30 mouse cellular contexts compared by ENCODE assay signal in the genomic region with DNA sequence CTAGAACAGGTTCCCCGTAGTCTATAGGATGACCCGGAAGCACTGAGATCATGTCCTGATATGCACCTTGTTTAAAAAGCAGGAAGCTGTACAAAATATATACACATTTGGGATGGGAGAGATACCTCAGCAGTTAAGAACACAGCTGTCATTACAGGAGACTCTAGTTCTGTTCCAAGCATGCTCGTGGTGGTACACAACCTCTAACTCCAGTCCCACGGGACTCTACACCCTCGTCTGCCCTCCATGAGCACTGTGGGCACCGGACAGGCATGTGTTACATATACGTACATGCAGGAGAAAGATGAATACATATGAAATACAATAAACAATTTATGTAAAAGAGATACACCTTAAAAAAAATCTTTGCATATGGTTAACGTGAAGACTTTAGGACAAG. TPM values are rescaled to one million over a fixed set of nuclear protein-coding genes. Genes with fewer than 3 reads are reported as not detected.
"Had no signal": no experiment of that assay in that cellular context is flagged by ENCODE, and none has a peak within 500 bp of the region (broad histone marks: within the 10 kb centered on the region; RNA-seq: fewer than 3 reads in every experiment).

No protein-coding gene starts in this region.

- H3K9me3 ChIP-seq: limb, embryonic 12.5 days; limb, embryonic 15.5 days; midbrain, embryonic 15.5 days; neural tube, embryonic 12.5 days; neural tube, embryonic 15.5 days had no signal

- H3K27ac ChIP-seq: limb, embryonic 12.5 days; limb, embryonic 15.5 days; liver, embryonic 14.5 days; macrophage; midbrain, embryonic 12.5 days; midbrain, embryonic 15.5 days; neural tube, embryonic 12.5 days; neural tube, embryonic 15.5 days had no signal

- H3K4me2 ChIP-seq: limb, embryonic 12.5 days; limb, embryonic 15.5 days; liver, embryonic 11.5 days; lung, embryonic 14.5 days; midbrain, embryonic 12.5 days; midbrain, embryonic 15.5 days; neural tube, embryonic 12.5 days; neural tube, embryonic 15.5 days had no signal

- DNase-seq: kidney, adult 11 months; kidney, adult 9 months; kidney, postnatal 14 days; kidney, postnatal 4 days; left cerebral cortex, postnatal 4 days; liver, postnatal 0 days; lung, embryonic 14.5 days; right cerebral cortex, adult 18-20 months; right cerebral cortex, postnatal 14 days; right cerebral cortex, postnatal 4 days; thymus, postnatal 14 days; thymus, postnatal 4 days had no signal

- H3K4me3 ChIP-seq: limb, embryonic 12.5 days; limb, embryonic 15.5 days; midbrain, embryonic 12.5 days; midbrain, embryonic 15.5 days; neural tube, embryonic 12.5 days; neural tube, embryonic 15.5 days had no signal

- H3K36me3 ChIP-seq: limb, embryonic 12.5 days; limb, embryonic 15.5 days; midbrain, embryonic 12.5 days; midbrain, embryonic 15.5 days; neural tube, embryonic 12.5 days; neural tube, embryonic 15.5 days had no signal

- H3K9ac ChIP-seq: limb, embryonic 12.5 days; limb, embryonic 15.5 days; liver, embryonic 14.5 days; liver, postnatal 0 days; lung, embryonic 14.5 days; midbrain, embryonic 12.5 days; midbrain, embryonic 15.5 days; neural tube, embryonic 12.5 days; neural tube, embryonic 15.5 days had no signal

RNA-seq across cellular contexts. Expression of gene Ikzf3, which starts 3.3 kb away (rescaled TPM):
- total RNA-seq: layer of hippocampus, adult 18-20 months had no signal

RNA-seq across cellular contexts. Expression of gene Zpbp2, which starts 8.3 kb away (rescaled TPM):
- total RNA-seq: layer of hippocampus, adult 18-20 months; left cerebral cortex, adult 8-10 months; left cerebral cortex, postnatal 14 days; left cerebral cortex, postnatal 4 days had no signal
- polyA plus RNA-seq: limb, embryonic 12.5 days; macrophage; neural tube, embryonic 12.5 days; neural tube, embryonic 15.5 days had no signal

RNA-seq across cellular contexts. Expression of gene Lrrc3c, which starts 55.5 kb away (rescaled TPM):
- total RNA-seq: layer of hippocampus, adult 18-20 months; layer of hippocampus, postnatal 14 days; left cerebral cortex, adult 8-10 months; left cerebral cortex, postnatal 14 days; left cerebral cortex, postnatal 4 days; megakaryocyte, adult 5-6 weeks had no signal
- polyA plus RNA-seq: kidney, embryonic 16.5 days; limb, embryonic 12.5 days; limb, embryonic 15.5 days; liver, embryonic 11.5 days; liver, embryonic 14.5 days; liver, postnatal 0 days; lung, embryonic 14.5 days; lung, postnatal 0 days; macrophage; midbrain, embryonic 12.5 days; midbrain, embryonic 15.5 days; neural tube, embryonic 12.5 days; neural tube, embryonic 15.5 days; stomach, embryonic 16.5 days; testis, adult 2 months had no signal
